21 mouse cellular contexts compared by ENCODE assay signal in the genomic region with DNA sequence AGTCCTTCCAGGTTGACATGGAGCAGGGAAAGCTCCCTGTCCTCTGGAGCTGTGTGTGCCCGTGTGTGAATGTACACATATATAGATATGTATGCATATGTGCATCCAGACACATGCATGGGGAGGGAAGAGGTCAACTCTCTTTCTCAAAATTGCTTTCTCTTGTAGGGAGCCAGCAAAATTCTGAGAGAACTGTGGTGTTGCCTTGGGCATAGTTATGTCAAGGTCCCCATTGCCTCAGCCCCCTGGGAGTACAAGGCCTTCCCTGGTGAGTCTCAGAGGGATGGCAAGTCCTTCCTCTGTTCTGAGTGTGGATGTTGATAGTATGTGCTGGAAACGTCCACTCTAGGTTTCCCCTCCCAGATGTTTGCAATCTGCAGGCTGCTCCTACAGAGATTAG.
"Had no signal": no experiment of that assay in that cellular context is flagged by ENCODE, and none has a peak within 500 bp of the region (broad histone marks: within the 10 kb centered on the region; RNA-seq: fewer than 3 reads in every experiment).

No protein-coding gene starts in this region.

- H3K4me2 ChIP-seq: liver, embryonic 15.5 days; lung, embryonic 15.5 days; midbrain, embryonic 11.5 days; midbrain, embryonic 13.5 days; midbrain, embryonic 15.5 days; neural tube, embryonic 12.5 days had no signal

- H3K4me3 ChIP-seq: liver, embryonic 15.5 days; lung, embryonic 15.5 days; megakaryocyte, embryonic 14.5 days; midbrain, embryonic 13.5 days; midbrain, embryonic 15.5 days; neural tube, embryonic 12.5 days had no signal

- DNase-seq: liver, postnatal 0 days; lung, adult 2 months; lung, postnatal 14 days; lung, postnatal 36 days; retina, postnatal 1 day; right cerebral cortex, adult 18-20 months; right cerebral cortex, postnatal 25 days; right cerebral cortex, postnatal 4 days; spleen, adult 18-20 months; thymus, adult 18-20 months; thymus, postnatal 14 days; thymus, postnatal 36 days had no signal

- ATAC-seq: liver, postnatal 0 days; lung, postnatal 0 days; midbrain, embryonic 13.5 days; midbrain, embryonic 15.5 days had no signal

- H3K4me1 ChIP-seq: liver, embryonic 15.5 days; lung, embryonic 15.5 days; megakaryocyte, embryonic 14.5 days; midbrain, embryonic 13.5 days; midbrain, embryonic 15.5 days; neural tube, embryonic 12.5 days had no signal

- H3K9ac ChIP-seq: liver, embryonic 15.5 days; liver, postnatal 0 days; lung, embryonic 15.5 days; midbrain, embryonic 13.5 days; midbrain, embryonic 15.5 days; neural tube, embryonic 12.5 days had no signal

- H3K36me3 ChIP-seq: liver, embryonic 15.5 days; lung, embryonic 15.5 days; midbrain, embryonic 13.5 days; midbrain, embryonic 15.5 days; neural tube, embryonic 12.5 days had no signal

- H3K27ac ChIP-seq: liver, embryonic 15.5 days; lung, embryonic 15.5 days; macrophage; midbrain, embryonic 13.5 days; midbrain, embryonic 15.5 days; neural tube, embryonic 12.5 days had no signal

- H3K27me3 ChIP-seq: liver, embryonic 15.5 days; lung, embryonic 15.5 days; midbrain, embryonic 13.5 days; midbrain, embryonic 15.5 days; neural tube, embryonic 12.5 days had no signal

- H3K9me3 ChIP-seq: liver, embryonic 15.5 days; lung, embryonic 15.5 days; megakaryocyte, embryonic 14.5 days; midbrain, embryonic 13.5 days; midbrain, embryonic 15.5 days; neural tube, embryonic 12.5 days had no signal
